Mouse (Mus musculus) kidney, embryonic 14.5 days (tissue): ENCODE measurements around the gene Zfp846. TPM values are rescaled to one million over a fixed set of nuclear protein-coding genes. Genes with fewer than 3 reads are reported as not detected.
"Not testable (repeated sequence)": the region's sequence is repeated elsewhere in the genome, so short reads cannot be mapped to it uniquely, and the experiment has no call there.

Experiments used
- ATAC-seq: fragments of 200-750 bp; cut with Nextera tagmentation; 2 replicates; pipeline ENCODE4 v1.8.0; 2017; ENCODE audit warnings: moderate number of reproducible peaks, mild to moderate bottlenecking, moderate TSS enrichment, moderate library complexity; ENCODE audit not compliant: low FRiP score, low TSS enrichment
- H3K27ac ChIP-seq: fragments of 300-500 bp; sonication (generic); 2 replicates; pipeline ENCODE4 v1.5.1; 2014; ENCODE audit warnings: low read depth, mild to moderate bottlenecking, low read length, moderate library complexity, mixed read lengths
- H3K27me3 ChIP-seq: fragments of 300-500 bp; sonication (generic); 2 replicates; pipeline ENCODE4 v1.6.1; 2014; ENCODE audit warnings: mild to moderate bottlenecking, low read length; ENCODE audit not compliant: control insufficient read depth, insufficient read depth
- H3K36me3 ChIP-seq: fragments of 300-500 bp; sonication (generic); 2 replicates; pipeline ENCODE4 v1.6.1; 2014; ENCODE audit warnings: low read length, mixed read lengths; ENCODE audit not compliant: control insufficient read depth, insufficient read depth
- H3K4me1 ChIP-seq: fragments of 300-500 bp; sonication (generic); 2 replicates; pipeline ENCODE4 v1.6.1; 2014; ENCODE audit warnings: low read length, mixed read lengths; ENCODE audit not compliant: control insufficient read depth, insufficient read depth
- H3K4me2 ChIP-seq: fragments of 300-500 bp; sonication (generic); replicated peaks from 2 replicates; pipeline ENCODE4 v1.6.1; 2014; ENCODE audit warnings: low read depth, mild to moderate bottlenecking, low read length
- H3K4me3 ChIP-seq: fragments of 300-500 bp; sonication (generic); 2 replicates; pipeline ENCODE4 v1.5.1; 2014; ENCODE audit warnings: mild to moderate bottlenecking, low read length
- H3K9ac ChIP-seq: fragments of 300-500 bp; sonication (generic); 2 replicates; pipeline ENCODE4 v1.6.1; 2014; ENCODE audit warnings: low read depth, mild to moderate bottlenecking, low read length, moderate library complexity
- H3K9me3 ChIP-seq: fragments of 300-500 bp; sonication (generic); 2 replicates; pipeline ENCODE4 v1.6.1; 2016; ENCODE audit warnings: low read length; ENCODE audit not compliant: control insufficient read depth
- WGBS: fragments of 180-500 bp; shearing (Covaris S2); extraction: QIAGEN DNeasy Blood & Tissue Kit; methylation state at CpG from one replicate; pipeline ENCODE4 v1.1.7; 2014; 5-methylcytosine and 5-hydroxymethylcytosine counted together
- polyA plus RNA-seq: library from polyadenylated mRNA; unstranded; fragments of >200 nt; fragmentation: Nextera tagmentation; extraction: Ambion mirVana; gene quantifications from 2 replicates; pipeline ENCODE4 v1.2.1, GENCODE M21; 2014

The Zfp846 gene
- polyA plus RNA-seq, 1 experiment from 2014 or later, result 23.0 TPM

GRCm38 (mm10) chr9:20616685-20617084 lies 35.6 kb downstream of the Zfp846 start:
- H3K27me3 ChIP-seq, result no peaks in the 10 kb centered on the region
- no peak overlapping the region for H3K27ac ChIP-seq
- ATAC-seq, result no peak
- no peaks in the 10 kb centered on the region for H3K4me1 ChIP-seq
- H3K9ac ChIP-seq, result no peak overlapping the region
- 85% methylated on average over 2 of the region's 2 CpGs for WGBS
- no peaks in the 10 kb centered on the region for H3K9me3 ChIP-seq
- H3K4me2 ChIP-seq, result no peak overlapping the region
- no peak overlapping the region for H3K4me3 ChIP-seq
- peaks cover 7% of the 10 kb centered on the region; the same call in 1 of the 2 replicates for H3K36me3 ChIP-seq

DNA sequence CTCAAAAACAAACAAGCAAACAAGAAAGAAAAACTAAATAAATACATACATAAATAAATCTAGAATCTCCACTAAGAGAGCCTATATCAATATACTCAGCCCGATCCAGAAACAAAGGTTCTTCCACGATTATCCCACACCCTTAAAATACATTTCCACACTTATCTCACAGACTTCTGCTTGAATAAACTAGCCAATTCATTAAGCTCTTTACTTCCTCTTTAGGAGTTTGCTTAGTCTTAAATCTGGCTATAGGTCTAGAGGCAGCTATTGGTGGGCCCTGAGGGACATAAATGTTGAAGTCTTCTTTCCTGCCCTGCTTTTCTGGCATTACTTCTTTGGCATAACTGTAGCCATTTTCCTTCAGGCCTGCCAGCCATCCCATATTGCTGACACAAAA lies 50.2 kb downstream of the Zfp846 start:
- WGBS, result 90% methylated on average over 2 of the region's 2 CpGs
- Histone ChIP-seq H3K9me3 (no peaks in the 10 kb centered on the region), H3K4me1 (no peaks in the 10 kb centered on the region), H3K27ac (no peak overlapping the region), H3K9ac (no peak overlapping the region), H3K36me3 (no peaks in the 10 kb centered on the region), H3K4me2 (no peak overlapping the region), H3K4me3 (no peak overlapping the region), H3K27me3 (no peaks in the 10 kb centered on the region)
- no peak for ATAC-seq

GRCm38 (mm10) chr9:20635676-20636075 lies 54.6 kb downstream of the Zfp846 start:
- H3K9me3 ChIP-seq, H3K27ac ChIP-seq, H3K4me1 ChIP-seq, H3K4me3 ChIP-seq, H3K9ac ChIP-seq, ATAC-seq, H3K27me3 ChIP-seq, H3K4me2 ChIP-seq: not testable (repeated sequence)
- 89% methylated on average over 8 of the region's 8 CpGs for WGBS
- H3K36me3 ChIP-seq, result peaks cover 19% of the 10 kb centered on the region

GRCm38 (mm10) chr9:20636256-20636655 lies 55.2 kb downstream of the Zfp846 start:
- Histone ChIP-seq H3K27me3 (no peaks in the 10 kb centered on the region), H3K27ac (no peak overlapping the region), H3K4me1 (peaks cover 2% of the 10 kb centered on the region; the same call in 1 of the 2 replicates), H3K36me3 (peaks cover 19% of the 10 kb centered on the region), H3K4me2 (no peak overlapping the region), H3K4me3 (no peak overlapping the region), H3K9me3 (no peaks in the 10 kb centered on the region), H3K9ac (no peak overlapping the region)
- WGBS, result 79% methylated on average over 3 of the region's 3 CpGs
- no peak for ATAC-seq

- no peak overlapping the region for H3K27ac ChIP-seq
- H3K4me2 ChIP-seq, result no peak overlapping the region
- H3K9me3 ChIP-seq, result no peaks in the 10 kb centered on the region
- H3K27me3 ChIP-seq, result no peaks in the 10 kb centered on the region
- ATAC-seq, result no peak
- H3K9ac ChIP-seq, result no peak overlapping the region
- 78% methylated on average over 2 of the region's 2 CpGs for WGBS
- no peak overlapping the region for H3K4me3 ChIP-seq
- H3K4me1 ChIP-seq, result peaks cover 7% of the 10 kb centered on the region; the same call in 1 of the 2 replicates
- H3K36me3 ChIP-seq, result peaks cover 19% of the 10 kb centered on the region
Observed at GRCm38 (mm10) chr9:20636790-20637189, 55.7 kb downstream of the Zfp846 start.

GRCm38 (mm10) chr9:20638552-20638951 lies 57.5 kb downstream of the Zfp846 start:
- no peaks in the 10 kb centered on the region for H3K9me3 ChIP-seq
- no peak overlapping the region for H3K27ac ChIP-seq
- WGBS, result 92% methylated on average over 19 of the region's 19 CpGs
- peaks cover 7% of the 10 kb centered on the region; the same call in 1 of the 2 replicates for H3K4me1 ChIP-seq
- H3K4me3 ChIP-seq, result no peak overlapping the region
- H3K36me3 ChIP-seq, result peaks cover 19% of the 10 kb centered on the region
- H3K4me2 ChIP-seq, result no peak overlapping the region
- H3K9ac ChIP-seq, result no peak overlapping the region
- H3K27me3 ChIP-seq, result no peaks in the 10 kb centered on the region
- ATAC-seq, result no peak

- H3K9ac ChIP-seq, result no peak overlapping the region
- no peaks in the 10 kb centered on the region for H3K27me3 ChIP-seq
- H3K36me3 ChIP-seq, result peaks cover 19% of the 10 kb centered on the region
- no peak overlapping the region for H3K4me3 ChIP-seq
- H3K27ac ChIP-seq, result no peak overlapping the region
- H3K4me1 ChIP-seq, result peaks cover 7% of the 10 kb centered on the region; the same call in 1 of the 2 replicates
- no peaks in the 10 kb centered on the region for H3K9me3 ChIP-seq
- no peak for ATAC-seq
- no peak overlapping the region for H3K4me2 ChIP-seq
- WGBS, result 93% methylated on average over 4 of the region's 4 CpGs
Observed at GRCm38 (mm10) chr9:20639486-20639885, 58.4 kb downstream of the Zfp846 start.

DNA sequence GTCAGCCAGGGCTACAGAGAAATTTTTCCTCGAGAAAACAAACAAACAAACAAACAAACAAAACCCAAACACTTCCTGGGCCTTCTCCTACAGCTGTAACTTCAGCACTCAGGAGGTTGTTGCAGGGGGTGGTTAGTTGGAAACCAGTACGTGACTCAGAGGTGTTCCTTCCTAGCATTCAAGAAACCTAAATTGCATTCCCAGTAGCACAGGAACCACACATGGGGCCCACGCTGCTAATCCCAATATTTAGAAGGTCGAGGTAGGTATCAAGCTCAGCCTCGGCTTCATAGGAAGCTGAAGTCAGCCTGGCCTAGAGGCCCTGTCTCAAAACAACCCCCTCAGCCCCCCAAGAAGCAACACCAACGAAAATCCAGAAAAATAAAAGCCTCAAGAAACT lies 60.4 kb downstream of the Zfp846 start:
- Histone ChIP-seq H3K36me3 (peaks cover 23% of the 10 kb centered on the region), H3K27ac (peak overlapping the region; percentile 93), H3K4me2 (peak overlapping the region; percentile 90), H3K9ac (peak overlapping the region; percentile 85), H3K27me3 (no peaks in the 10 kb centered on the region), H3K9me3 (no peaks in the 10 kb centered on the region), H3K4me3 (peak overlapping the region; percentile 64), H3K4me1 (peaks cover 12% of the 10 kb centered on the region)
- 18% methylated on average over 6 of the region's 6 CpGs for WGBS
- ATAC-seq, result no peak

DNA sequence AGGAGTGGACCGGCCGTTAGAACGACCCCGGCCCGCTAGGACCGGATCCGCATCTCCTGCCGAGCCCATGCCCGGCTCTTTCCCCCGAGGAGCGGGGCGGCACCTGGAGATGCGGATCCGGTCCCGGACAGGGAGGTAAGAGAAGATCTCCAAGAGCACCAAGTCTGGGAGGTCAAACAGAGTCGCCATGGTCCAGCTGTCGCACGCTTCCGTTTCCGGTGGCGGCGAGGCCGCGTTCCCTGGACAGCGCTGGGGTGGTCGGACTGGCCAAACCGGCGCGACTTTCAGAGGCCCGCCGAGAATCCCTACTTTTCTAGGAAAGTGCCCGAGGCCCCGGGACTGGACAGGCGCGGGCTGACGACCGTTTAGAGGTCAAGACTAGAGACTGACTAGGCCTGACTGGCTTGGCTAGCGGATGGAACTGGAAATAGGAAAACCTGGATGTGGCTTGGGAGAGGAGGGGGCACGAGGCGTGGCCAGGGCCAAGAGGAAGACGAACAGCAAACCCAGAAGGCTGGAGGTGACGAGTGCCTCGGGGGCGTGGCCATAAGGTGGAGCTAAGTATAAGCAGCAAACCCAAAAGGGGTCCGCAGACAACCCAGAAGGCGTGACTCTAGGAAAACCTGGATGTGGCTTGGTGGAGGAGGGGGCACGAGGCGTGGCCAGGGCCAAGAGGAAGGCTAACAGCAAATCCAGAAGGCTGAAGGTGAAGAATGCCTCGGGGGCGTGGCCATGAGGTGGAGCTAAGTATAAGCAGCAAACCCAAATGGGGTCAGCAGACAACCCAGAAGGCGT lies 61.2 kb downstream of the Zfp846 start, which contains the start of gene Ubl5:
TSS of gene Ubl5 (plus strand) at position 778 of the 795 bp plus-strand sequence.
- ATAC-seq, result peak; percentile 95
- Histone ChIP-seq H3K4me1 (peaks cover 12% of the 10 kb centered on the region), H3K9me3 (no peaks in the 10 kb centered on the region), H3K27me3 (no peaks in the 10 kb centered on the region), H3K9ac (peak within 1 kb of the TSS; percentile 85), H3K36me3 (peaks cover 28% of the 10 kb centered on the region), H3K4me3 (peak within 1 kb of the TSS; percentile 64), H3K27ac (peak within 1 kb of the TSS; percentile 93), H3K4me2 (peak within 1 kb of the TSS; percentile 90)
- under 1% methylated on average over 51 of the region's 51 CpGs for WGBS
